Mouse (Mus musculus) ES-E14 (cell line): Measurements from ENCODE around the gene Ugt2a3.

Source experiments
- CHD2 ChIP-seq: IDR thresholded peaks from 2 replicates; pipeline ENCODE4 v1.6.1; 2014; ENCODE audit warnings: mild to moderate bottlenecking, low read depth, low read length, inconsistent platforms
- HCFC1 ChIP-seq: IDR thresholded peaks from 2 replicates; pipeline ENCODE4 v1.6.1; 2012; ENCODE audit warnings: low read length, inconsistent platforms, borderline replicate concordance; ENCODE audit not compliant: insufficient read depth
- MAFK ChIP-seq: IDR thresholded peaks from 2 replicates; pipeline ENCODE4 v1.6.1; 2014; ENCODE audit warnings: mild to moderate bottlenecking, low read depth, low read length, inconsistent platforms; ENCODE audit not compliant: insufficient read depth
- ZC3H11A ChIP-seq: IDR thresholded peaks from 2 replicates; pipeline ENCODE4 v1.6.1; 2012; ENCODE audit warnings: low read depth, mild to moderate bottlenecking, inconsistent platforms, low read length, borderline replicate concordance
- ZNF384 ChIP-seq: IDR thresholded peaks from 2 replicates; pipeline ENCODE4 v1.6.1; 2012; ENCODE audit warnings: low read depth, low read length, inconsistent platforms

GRCm38 (mm10) chr5:87373502-87373863 lies 36.5 kb upstream of the Ugt2a3 start:
- TF ChIP-seq MAFK: no peak
- TF ChIP-seq ZNF384: no peak
- no peak for TF ChIP-seq HCFC1
- no peak for TF ChIP-seq ZC3H11A
- TF ChIP-seq CHD2: no peak
